Mouse (Mus musculus) small intestine, adult 2 months (tissue): ENCODE results near the gene Gm37240.

Source experiments
- CTCF ChIP-seq: fragments of 200-500 bp; IDR thresholded peaks from 2 replicates; pipeline ENCODE4 v1.5.1; 2012; ENCODE audit warnings: low read depth, mild to moderate bottlenecking, control low read depth, inconsistent platforms, low read length, moderate library complexity, mixed read lengths; ENCODE audit not compliant: insufficient replicate concordance, insufficient read length; ENCODE audit errors: extremely low read depth
- POLR2A ChIP-seq: fragments of 200-500 bp; IDR thresholded peaks from 2 replicates; pipeline ENCODE4 v1.6.1; 2012; ENCODE audit warnings: low read depth, mild to moderate bottlenecking, control low read depth, inconsistent platforms, low read length, moderate library complexity

DNA sequence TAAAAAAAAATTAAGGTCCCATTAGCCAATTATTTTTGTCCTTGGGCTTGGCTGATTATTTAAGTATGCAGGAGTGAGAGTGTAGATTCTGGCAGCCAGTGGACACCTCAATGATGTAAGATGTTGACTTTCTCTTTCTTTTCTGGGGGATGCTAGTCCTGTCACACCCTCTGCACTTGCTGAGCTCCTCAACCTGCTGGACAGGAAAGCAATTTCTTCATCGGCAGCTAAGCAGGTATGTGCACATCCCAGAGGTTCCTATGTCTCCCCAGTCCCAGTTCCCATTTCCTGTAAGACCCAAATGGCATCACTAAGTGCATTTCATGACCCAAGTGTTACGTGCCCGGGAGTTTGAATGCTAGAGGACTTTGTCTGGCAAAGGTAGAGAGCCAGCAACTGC, 242.5 kb downstream of the Gm37240 start:
- TF ChIP-seq POLR2A (no peak), CTCF (no peak)
